Mouse (Mus musculus): Measurements from ENCODE around the gene Tomt.
"Not testable (repeated sequence)": the region's sequence is repeated elsewhere in the genome, so short reads cannot be mapped to it uniquely, and the experiment has no call there.

Gene Tomt

DNA sequence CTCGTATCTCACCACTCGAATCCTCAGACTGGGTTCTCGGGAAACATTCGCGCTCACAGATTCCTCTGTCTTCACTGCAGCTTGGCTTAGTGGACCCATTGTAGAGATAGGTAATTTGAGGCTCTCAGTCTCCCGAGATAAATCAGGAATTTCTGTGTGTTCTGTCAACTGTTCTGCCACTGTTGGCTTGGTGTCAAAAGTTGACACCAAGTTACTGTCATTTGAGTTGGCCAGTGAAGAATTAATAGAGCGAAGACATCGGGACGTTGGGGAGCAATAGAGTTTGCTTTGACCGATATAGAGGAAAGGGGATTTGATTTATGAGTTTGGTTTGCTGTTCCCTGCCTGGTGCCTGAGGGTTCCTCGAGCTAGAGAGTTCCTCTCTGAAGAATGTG lies at the start of gene Tomt:
Tomt (minus strand) TSS at position 73 of the 395 bp plus-strand sequence.
- no peak for DNase-seq

- DNase-seq = no peak
Observed at GRCm38 (mm10) chr7:101955862-101956261, 49.7 kb upstream of the Tomt start.

GRCm38 (mm10) chr7:101955276-101955675 lies 49.1 kb upstream of the Tomt start:
- no peak for DNase-seq

DNA sequence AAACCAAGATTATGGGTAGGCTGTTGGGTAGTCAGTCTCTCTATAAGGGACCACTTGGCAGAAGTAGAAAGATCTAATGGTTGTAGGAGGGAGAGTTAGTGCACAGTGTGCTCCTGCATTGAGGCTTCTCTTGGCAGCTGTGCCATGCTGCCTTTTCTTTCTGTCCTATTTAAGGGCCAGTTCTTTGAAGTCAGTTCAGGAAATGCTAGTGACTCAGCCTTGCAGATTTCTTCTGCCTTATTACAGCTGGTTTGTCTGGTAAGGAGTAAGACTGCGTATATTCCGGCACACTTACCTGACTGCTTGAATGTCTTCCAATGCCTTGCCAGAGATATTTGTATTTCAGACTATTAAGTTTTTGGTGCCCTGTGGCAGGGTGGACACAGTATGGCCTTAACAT lies 48.0 kb upstream of the Tomt start:
- DNase-seq = no peak

DNA sequence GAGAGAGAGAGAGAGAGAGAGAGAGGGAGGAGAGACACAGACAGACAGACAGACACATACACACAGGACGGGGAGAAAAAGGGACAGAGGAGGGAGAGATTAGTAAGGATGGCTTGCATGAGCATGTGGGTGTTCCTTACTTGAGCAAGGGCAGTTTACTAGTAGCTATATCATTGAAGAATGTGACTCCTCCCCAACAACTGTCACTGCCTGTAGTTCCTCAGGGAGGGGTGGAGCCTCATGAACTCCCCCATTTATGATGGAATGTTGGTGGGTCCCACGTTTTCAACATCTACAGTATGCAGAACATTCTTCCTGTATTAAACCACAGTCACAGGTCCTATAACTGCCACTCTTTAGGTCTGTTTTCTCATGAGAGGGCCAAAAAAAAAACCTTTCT lies 45.9 kb upstream of the Tomt start:
- no peak for DNase-seq

DNA sequence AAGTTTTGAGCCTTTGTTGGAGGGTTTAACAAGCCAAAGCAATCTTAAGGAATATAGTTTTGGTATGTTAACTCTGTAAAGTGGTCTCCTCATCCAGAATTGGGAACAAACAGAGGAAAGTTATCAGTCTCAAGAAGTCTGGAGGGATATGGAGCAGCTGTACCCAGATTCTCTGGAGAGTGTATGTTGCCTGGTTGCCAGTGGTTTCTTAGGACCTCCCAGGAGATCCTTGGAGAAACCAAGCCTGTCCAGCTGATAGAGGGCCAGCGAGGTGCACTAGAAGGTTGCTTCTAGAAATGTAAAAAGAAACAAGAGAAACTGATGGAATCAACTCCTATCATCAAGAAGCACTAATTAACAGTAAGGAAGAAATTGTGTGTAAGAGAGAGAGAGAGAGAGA lies 45.5 kb upstream of the Tomt start:
- no peak for DNase-seq

DNA sequence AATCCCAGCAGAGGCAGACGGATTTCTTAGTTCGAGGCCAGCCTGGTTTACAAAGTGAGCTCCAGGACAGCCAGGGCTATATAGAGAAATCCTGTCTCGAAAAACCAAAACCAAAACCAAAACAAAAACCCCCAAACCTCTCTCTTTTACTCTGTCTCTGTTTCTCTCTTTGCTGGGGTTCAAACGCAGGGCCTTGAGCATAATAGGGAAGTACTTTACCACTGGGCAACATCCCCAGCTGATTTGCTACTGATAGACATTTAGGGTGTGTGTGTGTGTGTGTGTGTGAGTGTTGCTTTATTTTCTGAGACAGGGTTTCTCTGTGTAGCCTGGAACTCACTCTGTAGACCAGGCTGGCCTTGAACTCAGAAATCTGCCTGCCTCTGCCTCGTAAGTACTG lies 42.8 kb upstream of the Tomt start:
- DNase-seq = not testable (repeated sequence)

GRCm38 (mm10) chr7:101939758-101940157 lies 33.6 kb upstream of the Tomt start:
- DNase-seq = no peak

GRCm38 (mm10) chr7:101938348-101938747 lies 32.2 kb upstream of the Tomt start:
- no peak for DNase-seq

GRCm38 (mm10) chr7:101937569-101937968 lies 31.4 kb upstream of the Tomt start:
- DNase-seq = no peak

GRCm38 (mm10) chr7:101936996-101937395 lies 30.8 kb upstream of the Tomt start:
- no peak for DNase-seq

DNA sequence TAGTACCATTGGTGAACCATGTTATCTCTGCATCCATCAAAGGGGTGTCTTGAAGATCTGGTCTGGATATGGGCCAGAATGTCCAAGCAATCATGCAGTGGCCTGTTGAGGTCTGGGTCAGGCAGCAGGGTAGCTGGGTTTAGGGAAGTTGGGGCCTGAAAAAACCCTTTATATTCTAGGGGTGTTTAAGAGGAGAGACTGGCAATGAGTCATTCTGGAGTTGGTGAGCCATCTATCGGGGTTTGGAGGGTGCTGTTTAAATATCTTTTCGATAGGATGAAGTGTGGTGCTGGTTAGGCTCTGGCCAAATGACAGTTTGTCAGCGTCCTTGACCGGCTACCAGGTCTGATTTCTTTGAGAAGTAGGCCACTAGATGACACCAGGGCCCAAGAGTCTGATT lies 29.8 kb upstream of the Tomt start:
- no peak for DNase-seq

DNA sequence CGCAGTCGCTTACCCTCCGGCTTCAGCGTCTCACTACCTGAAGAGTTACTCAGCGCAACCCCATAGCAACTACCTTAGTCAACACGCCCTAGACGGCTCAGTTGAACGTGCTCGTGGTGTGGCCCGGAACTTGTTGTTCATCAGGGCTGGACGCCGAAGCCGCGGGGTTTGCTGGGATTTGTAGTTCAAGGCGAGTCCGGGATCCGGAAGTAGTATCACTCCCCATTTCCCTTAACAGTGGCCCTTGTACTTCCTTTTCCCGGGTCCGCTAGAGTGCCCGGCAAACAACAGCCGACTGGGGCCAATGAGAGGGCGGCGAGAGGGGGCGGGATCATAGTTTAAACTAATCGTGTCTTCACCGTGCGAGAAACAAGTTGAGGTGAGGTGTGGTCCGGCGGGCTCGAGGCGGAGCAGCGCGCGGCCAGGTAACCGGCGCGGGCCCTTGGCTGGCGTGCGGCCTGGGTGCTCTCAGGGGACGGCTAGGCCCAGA lies 27.6 kb upstream of the Tomt start, which contains the start of the genes Lrrc51 and Numa1:
Lrrc51 (minus strand) TSS at position 145 of the 490 bp plus-strand sequence.
Numa1 (plus strand) TSS at position 361 of the 490 bp plus-strand sequence.
- DNase-seq = peak; percentile 97

GRCm38 (mm10) chr7:101933300-101933699 lies 27.1 kb upstream of the Tomt start:
- DNase-seq = peak; percentile 37

DNA sequence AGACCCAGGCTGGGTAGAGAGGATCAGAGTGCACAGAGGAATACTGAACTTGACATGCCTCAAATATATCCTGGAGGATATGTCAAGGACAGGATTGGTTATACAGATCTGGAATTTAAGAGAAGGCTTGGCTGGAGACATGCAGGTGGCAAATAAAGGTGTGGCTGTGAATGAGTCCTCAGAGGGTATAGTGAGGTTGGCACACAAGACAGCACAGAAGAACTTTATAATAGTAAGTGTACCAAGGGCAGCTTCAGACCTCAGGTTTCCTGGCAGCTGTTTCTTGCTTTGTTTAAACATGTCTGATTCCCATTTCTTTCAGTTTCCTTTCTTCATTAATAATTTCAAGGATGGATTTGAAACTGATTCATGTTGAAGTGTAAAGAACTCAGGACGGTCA lies 26.4 kb upstream of the Tomt start:
- no peak for DNase-seq

DNA sequence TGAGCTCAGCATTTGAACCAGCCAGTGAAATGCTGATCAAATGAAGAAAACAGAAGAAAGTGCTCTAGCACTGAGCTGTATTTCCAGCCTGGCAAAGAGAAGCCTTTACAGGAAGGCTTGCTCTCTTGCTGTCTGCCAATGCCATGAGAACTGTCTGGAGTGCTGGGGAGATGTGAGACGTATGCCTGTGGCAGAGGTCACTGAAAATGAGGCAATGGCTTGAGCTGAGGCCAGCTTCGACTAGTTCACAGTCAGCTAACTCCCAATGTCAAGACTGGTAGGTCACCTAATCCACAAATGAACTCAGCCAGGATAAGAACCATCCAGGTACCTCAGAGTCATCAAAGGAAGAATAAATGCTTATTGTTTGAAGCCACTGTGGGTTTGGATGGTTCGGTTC lies 21.9 kb upstream of the Tomt start:
- DNase-seq = no peak

DNA sequence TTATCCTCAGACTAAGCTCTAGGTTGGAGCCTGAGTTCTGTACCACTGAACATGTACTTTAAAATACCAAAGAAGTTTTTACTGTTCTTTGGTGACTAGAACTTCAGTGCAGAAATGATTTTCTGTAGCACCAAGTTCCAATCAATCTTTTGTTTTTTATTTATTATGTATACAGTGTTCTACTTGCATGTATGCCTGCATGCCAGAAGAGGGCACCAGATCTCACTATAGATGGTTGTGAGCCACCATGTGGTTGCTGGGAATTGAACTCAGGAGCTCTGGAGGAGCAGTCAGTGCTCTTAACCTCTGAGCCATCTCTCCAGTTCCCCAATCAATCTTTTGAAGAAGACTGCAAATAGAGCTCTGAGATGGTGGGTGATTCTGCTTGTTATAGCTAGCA lies 19.7 kb upstream of the Tomt start:
- DNase-seq = not testable (repeated sequence)

GRCm38 (mm10) chr7:101918071-101918470 lies 11.9 kb upstream of the Tomt start:
- peak; percentile 60 for DNase-seq

DNA sequence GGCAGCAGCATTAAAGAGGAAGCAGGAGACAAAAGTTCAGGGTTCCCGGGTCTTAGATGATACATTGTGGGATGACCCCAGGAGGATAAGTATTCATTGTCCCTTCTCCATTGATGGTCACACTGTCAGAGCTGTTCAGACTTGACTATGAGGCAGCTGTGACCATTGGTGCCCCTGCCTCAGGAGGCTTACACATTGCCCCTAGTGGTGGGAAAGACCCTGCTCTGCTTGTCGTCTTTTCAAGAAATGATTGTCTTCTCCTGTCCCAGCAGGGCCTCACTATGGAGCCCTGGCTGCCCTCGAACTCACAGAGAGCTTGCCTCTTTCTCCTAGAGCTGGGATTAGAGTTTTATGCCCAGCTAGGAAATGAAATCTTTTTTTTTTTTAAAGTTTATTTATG lies 5.8 kb upstream of the Tomt start:
- no peak for DNase-seq

GRCm38 (mm10) chr7:101910138-101910537 lies 4.0 kb upstream of the Tomt start:
- no peak for DNase-seq

GRCm38 (mm10) chr7:101908367-101908766 lies 2.2 kb upstream of the Tomt start:
- no peak for DNase-seq

DNA sequence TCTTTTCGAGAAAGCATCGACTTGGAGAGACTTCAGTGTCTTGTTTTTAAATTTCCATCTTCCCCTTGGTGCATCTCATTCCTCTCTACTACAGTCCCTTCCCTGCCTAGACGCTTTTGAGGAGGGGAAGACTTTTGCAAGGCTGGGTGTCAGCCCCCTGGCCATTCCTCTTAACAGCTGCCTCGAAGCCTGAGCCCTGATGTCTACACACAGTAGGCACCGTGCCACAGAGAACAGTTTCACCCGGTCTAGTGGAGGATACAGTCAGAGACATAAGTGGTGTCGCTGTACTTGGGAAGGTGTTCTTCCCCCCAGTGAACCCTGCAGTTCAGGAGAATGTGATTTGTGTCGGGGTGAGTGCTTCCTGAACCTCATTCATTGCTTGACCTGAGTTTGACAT lies 537 bp upstream of the Tomt start:
- DNase-seq = no peak

DNA sequence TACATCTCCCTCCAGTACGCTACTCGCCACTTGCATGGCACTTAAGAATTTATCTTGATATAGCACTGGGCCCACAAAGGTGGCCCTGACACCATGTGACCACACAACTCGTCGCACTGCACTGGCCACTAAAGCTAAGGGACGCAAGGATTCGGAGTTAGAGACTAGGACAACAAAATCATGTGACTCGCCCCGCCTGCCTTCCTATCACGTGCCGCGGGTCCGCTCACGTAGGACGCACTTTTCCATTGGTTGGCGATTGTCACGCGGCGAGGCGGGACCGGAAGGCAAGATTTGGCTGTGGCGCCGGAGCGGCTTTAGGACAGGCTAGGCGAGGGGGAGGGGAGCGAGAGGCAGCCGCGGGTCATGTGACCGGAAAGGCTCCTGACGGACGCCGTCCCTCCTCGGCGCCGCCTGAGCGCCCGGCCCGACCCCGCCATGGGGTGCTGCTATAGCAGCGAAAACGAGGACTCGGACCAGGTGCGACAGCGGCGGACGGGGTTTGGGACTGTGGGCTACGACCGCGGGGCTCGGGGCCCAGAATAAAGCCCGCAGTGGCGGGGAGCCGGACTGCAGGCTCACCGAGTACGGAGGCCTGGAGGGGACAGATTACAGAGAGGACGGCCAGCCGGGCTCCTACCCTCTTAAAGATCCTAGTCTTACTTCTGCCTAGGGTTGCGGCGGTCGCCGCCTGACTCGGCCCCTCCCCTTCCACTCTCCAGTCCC lies 435 bp downstream of the Tomt start, which contains the start of gene Lamtor1:
Lamtor1 (plus strand) TSS at position 344 of the 726 bp plus-strand sequence.
- DNase-seq = peak; percentile 97

GRCm38 (mm10) chr7:101902846-101903245 lies 3.3 kb downstream of the Tomt start:
- DNase-seq = no peak

GRCm38 (mm10) chr7:101901969-101902368 lies 4.2 kb downstream of the Tomt start:
- DNase-seq = no peak
